Mouse (Mus musculus) adrenal gland, postnatal 36 days (tissue): ENCODE data around the gene Smpdl3a. TPM values are rescaled to one million over a fixed set of nuclear protein-coding genes. Genes with fewer than 3 reads are reported as not detected.

ENCODE experiments used
- DNase-seq, 2 experiments: peaks; one replicate each; pipeline ENCODE4 v3.0.0; 2021; ENCODE audit warnings: mixed read lengths in 1 of 2
- total RNA-seq, 2 experiments: library from RNA; stranded (reverse); gene quantifications; 2 replicates each; pipeline ENCODE4 v1.2.3; 2021

The Smpdl3a gene
- total RNA-seq, 2 experiments from 2014 or later, result 39.5 to 47.0 TPM

DNA sequence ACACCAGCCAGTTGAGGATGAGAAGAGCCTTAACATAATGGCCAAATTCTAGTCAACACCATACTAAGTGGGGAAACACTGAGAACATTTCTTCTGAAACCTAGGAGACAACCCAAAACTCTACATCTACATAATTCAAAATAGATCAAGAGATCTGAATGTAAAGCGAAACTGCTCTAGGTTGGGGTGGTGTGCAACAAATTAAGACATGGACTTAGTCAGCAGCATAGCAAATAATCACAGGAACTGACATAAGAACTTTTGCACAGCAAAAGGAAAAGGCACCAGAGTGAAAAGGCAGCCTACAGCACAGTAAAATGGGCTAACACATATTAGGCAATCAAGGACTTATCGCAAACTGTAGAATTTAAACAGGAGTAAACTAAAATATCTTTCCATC is 25.1 kb downstream of the Smpdl3a start:
- no peak for DNase-seq

- no peak for DNase-seq
Measured at GRCm38 (mm10) chr10:57822473-57822872, 28.3 kb downstream of the Smpdl3a start.

- no peak for DNase-seq
Measured at GRCm38 (mm10) chr10:57828649-57829048, 34.5 kb downstream of the Smpdl3a start.

DNA sequence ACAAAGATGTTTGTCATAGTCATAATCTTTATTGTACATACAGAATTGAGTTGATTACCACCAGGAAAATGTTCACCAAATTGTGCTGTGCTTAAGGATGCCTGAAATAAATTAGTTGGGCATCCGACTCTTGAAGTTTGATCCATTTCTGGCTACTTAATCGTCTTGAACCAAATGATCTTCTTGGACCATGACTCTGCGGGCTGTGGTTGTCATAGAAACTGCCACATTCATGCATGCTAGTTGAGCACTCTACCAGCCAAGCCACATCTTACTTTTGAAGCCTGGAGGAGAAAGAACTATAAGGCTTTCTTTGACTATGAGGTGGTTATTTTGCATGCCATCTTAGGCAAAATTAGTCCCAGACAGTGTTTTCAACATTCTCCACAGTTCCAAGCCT is 35.5 kb downstream of the Smpdl3a start:
- no peak for DNase-seq

DNA sequence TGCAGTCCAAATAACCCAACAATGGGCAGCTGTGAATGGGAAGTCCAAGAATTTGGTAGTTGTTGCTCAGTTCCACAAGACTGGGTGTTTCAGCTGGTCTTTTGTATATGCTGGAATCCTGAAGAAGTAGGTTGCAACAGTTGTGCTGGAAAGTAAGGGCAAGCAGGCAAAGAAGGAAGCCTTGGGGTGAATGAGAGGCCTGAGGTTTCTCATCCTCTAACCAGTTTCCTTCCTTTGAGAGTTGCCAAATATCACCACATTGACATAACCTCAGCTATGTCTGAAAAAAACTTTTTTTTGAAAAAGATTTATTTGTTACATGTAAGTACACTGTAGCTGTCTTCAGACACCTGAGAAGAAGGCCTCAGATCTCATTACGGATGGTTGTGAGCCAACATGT is 41.0 kb downstream of the Smpdl3a start:
- no peak for DNase-seq

GRCm38 (mm10) chr10:57835982-57836381 is 41.8 kb downstream of the Smpdl3a start:
- no peak for DNase-seq

- DNase-seq, result peak; percentile 26 to 52
Measured at GRCm38 (mm10) chr10:57841638-57842509, 47.7 kb downstream of the Smpdl3a start.

- DNase-seq, result peak in 1 of 2 experiments; percentile 9
Measured at GRCm38 (mm10) chr10:57847916-57848682, 54.0 kb downstream of the Smpdl3a start.

Other genes starting within 250 kb of the Smpdl3a start
- under 1 TPM; 0.07 to 0.79 TPM for gene Pkib, start 162.4 kb upstream of the Smpdl3a start, total RNA-seq
- gene Fabp7, start 9.5 kb upstream of the Smpdl3a start, total RNA-seq, result 1 to 10 TPM; 1.4 to 1.6 TPM